ENCODE assay signal across 24 mouse cellular contexts in the genomic region with DNA sequence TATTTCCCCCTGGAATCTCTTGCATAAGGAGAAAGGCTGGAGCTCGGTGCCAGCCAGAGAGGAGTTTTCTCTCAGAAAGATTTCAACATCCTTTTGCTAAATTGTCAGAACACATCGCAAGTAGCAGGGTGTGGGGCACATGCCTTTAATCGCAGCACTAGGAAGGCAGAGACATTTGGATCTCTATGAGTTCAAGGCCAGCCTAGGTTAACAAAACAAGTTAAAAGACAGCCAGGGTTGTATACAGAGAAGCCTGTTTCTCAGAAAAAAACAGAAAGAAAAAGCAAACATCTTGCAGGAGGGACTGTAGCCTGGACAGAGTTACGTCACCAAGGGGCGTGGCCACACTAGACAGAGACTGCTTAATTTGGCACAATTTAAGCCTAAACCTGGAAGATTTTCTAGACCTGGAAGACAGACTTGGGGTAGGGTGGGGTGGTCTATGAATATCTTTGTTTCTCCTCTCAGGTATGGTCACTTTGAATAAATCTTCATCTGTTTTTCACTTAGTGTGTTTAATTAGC. TPM values are rescaled to one million over a fixed set of nuclear protein-coding genes. Genes with fewer than 3 reads are reported as not detected.
DNase-seq lines count a peak whose midpoint lies in the region; ATAC-seq lines count a peak whose summit lies in the region.
"Had no signal": no experiment of that assay in that cellular context is flagged by ENCODE, and none has a peak within 500 bp of the region (broad histone marks: within the 10 kb centered on the region; RNA-seq: fewer than 3 reads in every experiment).

No protein-coding gene starts in this region.

- H3K27me3 ChIP-seq in forebrain, embryonic 11.5 days (ENCODE audit: control insufficient read depth, insufficient read depth, low read length) = no peaks in the 10 kb centered on the region
- H3K27me3 ChIP-seq: forebrain, embryonic 12.5 days; heart, embryonic 15.5 days; hindbrain, embryonic 15.5 days; midbrain, embryonic 12.5 days; neural tube, embryonic 13.5 days had no signal

- ATAC-seq in forebrain, embryonic 11.5 days (replicated peaks; ENCODE audit: low FRiP score) = no peak

- WGBS in forebrain, embryonic 11.5 days = 86% methylated on average over 5 of the region's 5 CpGs

- H3K9me3 ChIP-seq in forebrain, embryonic 11.5 days (ENCODE audit: control insufficient read depth, low read length) = no peaks in the 10 kb centered on the region
- H3K9me3 ChIP-seq: embryonic facial prominence, embryonic 10.5 days; forebrain, embryonic 12.5 days; heart, embryonic 15.5 days; hindbrain, embryonic 15.5 days; midbrain, embryonic 12.5 days; neural tube, embryonic 13.5 days had no signal

- no peak overlapping the region for H3K9ac ChIP-seq in forebrain, embryonic 11.5 days (ENCODE audit: low read length)
- H3K9ac ChIP-seq: forebrain, embryonic 12.5 days; heart, embryonic 15.5 days; hindbrain, embryonic 15.5 days; midbrain, embryonic 12.5 days; neural tube, embryonic 13.5 days had no signal

- no peaks in the 10 kb centered on the region for H3K36me3 ChIP-seq in forebrain, embryonic 11.5 days (ENCODE audit: control insufficient read depth, insufficient read depth, low read length)
- H3K36me3 ChIP-seq: embryonic facial prominence, embryonic 10.5 days; forebrain, embryonic 12.5 days; heart, embryonic 15.5 days; midbrain, embryonic 12.5 days; neural tube, embryonic 13.5 days had no signal

- peak; percentile 28 for DNase-seq in adrenal gland, postnatal 10 days
- no peak for DNase-seq in adrenal gland, postnatal 4 days (ENCODE audit: low spot score in 2 of 2)
- DNase-seq in 3T3-L1 (ENCODE audit: low read depth, low spot score) = peak; percentile 51
- DNase-seq in MN1 (ENCODE audit: low spot score) = peak; percentile 50
- peak; percentile 69 for DNase-seq in induced T-regulatory cell, adult 2 months (ENCODE audit: low read depth)
- no peak for DNase-seq in frontal cortex, postnatal 25 days (ENCODE audit: low spot score in 2 of 2)
- DNase-seq in forebrain, embryonic 11.5 days (ENCODE audit: low spot score) = no peak
- no peak for DNase-seq in frontal cortex, postnatal 10 days (ENCODE audit: low spot score in 2 of 2)
- DNase-seq: adrenal gland, postnatal 25 days; cerebellum, adult 9-10 months; gastrocnemius, postnatal 36 days; heart, postnatal 4 days; kidney, adult 18-20 months; kidney, postnatal 10 days; layer of hippocampus, postnatal 36 days; spleen, adult 18-20 months; thymus, postnatal 4 days had no signal

- H3K4me1 ChIP-seq in forebrain, embryonic 11.5 days (replicated peaks; ENCODE audit: control insufficient read depth, insufficient read depth, low read length) = no peaks in the 10 kb centered on the region
- H3K4me1 ChIP-seq: hindbrain, embryonic 15.5 days had no signal

- H3K4me2 ChIP-seq in forebrain, embryonic 11.5 days (ENCODE audit: low read depth, low read length, severe bottlenecking) = no peak overlapping the region
- H3K4me2 ChIP-seq: forebrain, embryonic 12.5 days; heart, embryonic 15.5 days; hindbrain, embryonic 15.5 days; midbrain, embryonic 12.5 days; neural tube, embryonic 13.5 days had no signal

- H3K27ac ChIP-seq in forebrain, embryonic 11.5 days (ENCODE audit: low read depth, low read length) = no peak overlapping the region
- H3K27ac ChIP-seq: embryonic facial prominence, embryonic 10.5 days; forebrain, embryonic 12.5 days; heart, embryonic 15.5 days; hindbrain, embryonic 15.5 days; layer of hippocampus, adult 2 months; midbrain, embryonic 12.5 days; neural tube, embryonic 13.5 days had no signal

- H3K4me3 ChIP-seq in forebrain, embryonic 11.5 days (ENCODE audit: low read depth, low read length) = no peak overlapping the region
- H3K4me3 ChIP-seq: embryonic facial prominence, embryonic 10.5 days; forebrain, embryonic 12.5 days; heart, embryonic 15.5 days; hindbrain, embryonic 15.5 days; layer of hippocampus, adult 2 months; midbrain, embryonic 12.5 days; neural tube, embryonic 13.5 days had no signal

RNA-seq across cellular contexts. Expression of gene Pfkp, which starts 9.0 kb away (rescaled TPM):
- 10 to 100 TPM; 46.2 to 49.2 TPM for total RNA-seq in adrenal gland, postnatal 10 days (2021)
- total RNA-seq in adrenal gland, postnatal 4 days (2021) = 10 to 100 TPM; 50.5 to 63.4 TPM
- 16.7 and 17.3 TPM in 2 replicates for polyA plus RNA-seq in forebrain, embryonic 11.5 days (2014; fragmentation: Nextera tagmentation; extraction: Ambion mirVana)

Comparison
In these comparisons a context has a peak if more than half of its experiments do, and no peak if none do; other contexts are left out.
1. DNase-seq: peak in adrenal gland, postnatal 10 days (single experiment), 3T3-L1 (single experiment), MN1 (single experiment) and induced T-regulatory cell, adult 2 months (single experiment); none in adrenal gland, postnatal 4 days (0 of 2), frontal cortex, postnatal 25 days (0 of 2), forebrain, embryonic 11.5 days (single experiment) and frontal cortex, postnatal 10 days (0 of 2).